Mouse (Mus musculus) liver, embryonic 14.5 days (tissue): ENCODE measurements around the gene Maml3. TPM values are rescaled to one million over a fixed set of nuclear protein-coding genes. Genes with fewer than 3 reads are reported as not detected.

Source experiments
- ATAC-seq: fragments of 200-750 bp; cut with Nextera tagmentation; 2 replicates; pipeline ENCODE4 v1.8.0; 2017; ENCODE audit warnings: moderate number of reproducible peaks, mild to moderate bottlenecking, moderate library complexity; ENCODE audit not compliant: insufficient read depth
- DNase-seq, 3 experiments: peaks; one replicate each; pipeline ENCODE4 v3.0.0-alpha.2; 2012 to 2013; ENCODE audit warnings: low read depth in 3 of 3, low spot score in 3 of 3
- H3K27ac ChIP-seq: fragments of 300-500 bp; sonication (generic); 2 replicates; pipeline ENCODE4 v1.5.1; 2014; ENCODE audit warnings: moderate library complexity, mild to moderate bottlenecking, control low read depth, inconsistent platforms
- H3K27me3 ChIP-seq: fragments of 300-500 bp; sonication (generic); 2 replicates; pipeline ENCODE4 v1.6.1; 2014; ENCODE audit warnings: mild to moderate bottlenecking, low read length, moderate library complexity; ENCODE audit not compliant: control insufficient read depth, insufficient read depth
- H3K36me3 ChIP-seq: fragments of 300-500 bp; sonication (generic); replicated peaks from 2 replicates; pipeline ENCODE4 v1.6.1; 2014; ENCODE audit warnings: low read depth; ENCODE audit not compliant: control insufficient read depth, insufficient read depth
- H3K4me1 ChIP-seq, 2 experiments: fragments of 200-500 bp in 1 of 2; fragments of 300-500 bp in 1 of 2; sonication (generic) in 1 of 2; replicated peaks; 2 replicates each; pipeline ENCODE4 v1.6.1; 2012 to 2014; ENCODE audit warnings: antibody characterized with exemption in 1 of 2, inconsistent platforms in 1 of 2, low read length in 1 of 2; ENCODE audit not compliant: control insufficient read depth in 2 of 2, insufficient read depth in 2 of 2
- H3K4me2 ChIP-seq: fragments of 300-500 bp; sonication (generic); 2 replicates; pipeline ENCODE4 v1.6.1; 2014; ENCODE audit warnings: low read depth, mild to moderate bottlenecking, control low read depth, moderate library complexity
- H3K4me3 ChIP-seq, 2 experiments: fragments of 200-500 bp in 1 of 2; fragments of 300-500 bp in 1 of 2; sonication (generic) in 1 of 2; 2 replicates each; pipeline ENCODE4 v1.5.1; 2012 to 2014; ENCODE audit warnings: low read depth in 2 of 2, low read length in 2 of 2, mild to moderate bottlenecking in 2 of 2, control low read depth in 1 of 2, inconsistent platforms in 1 of 2, moderate library complexity in 1 of 2; ENCODE audit not compliant: insufficient read depth in 1 of 2
- H3K9ac ChIP-seq: fragments of 300-500 bp; sonication (generic); replicated peaks from 2 replicates; pipeline ENCODE4 v1.6.1; 2014; ENCODE audit warnings: mild to moderate bottlenecking, control low read depth, moderate library complexity
- H3K9me3 ChIP-seq: fragments of 300-500 bp; sonication (generic); 2 replicates; pipeline ENCODE4 v1.6.1; 2016; ENCODE audit warnings: low read length, mixed read lengths; ENCODE audit not compliant: control insufficient read depth
- CTCF ChIP-seq: IDR thresholded peaks from 2 replicates; pipeline ENCODE4 v1.5.1; 2016; ENCODE audit warnings: antibody characterized with exemption, low read depth, control low read depth
- EP300 ChIP-seq: IDR thresholded peaks from 2 replicates; pipeline ENCODE4 v1.6.1; 2016; ENCODE audit warnings: antibody characterized with exemption, low read depth
- WGBS: fragments of 180-500 bp; shearing (Covaris S2); extraction: QIAGEN DNeasy Blood & Tissue Kit; methylation state at CpG from one replicate; pipeline ENCODE4 v1.1.7; 2014; ENCODE audit not compliant: insufficient replicate concordance; 5-methylcytosine and 5-hydroxymethylcytosine counted together
- polyA plus RNA-seq, 2 experiments: library from polyadenylated mRNA; depleted of rRNA in 1 of 2; stranded (reverse) in 1 of 2; unstranded in 1 of 2; fragments of >200 nt; fragmentation: Nextera tagmentation in 1 of 2; extraction: Ambion mirVana in 1 of 2; gene quantifications; 2 replicates each; pipeline versions ENCODE4 v1.2.1 to v1.2.3; 2012 to 2014

The Maml3 gene
- polyA plus RNA-seq, 2 experiments = 0.57 to 0.71 TPM

DNA sequence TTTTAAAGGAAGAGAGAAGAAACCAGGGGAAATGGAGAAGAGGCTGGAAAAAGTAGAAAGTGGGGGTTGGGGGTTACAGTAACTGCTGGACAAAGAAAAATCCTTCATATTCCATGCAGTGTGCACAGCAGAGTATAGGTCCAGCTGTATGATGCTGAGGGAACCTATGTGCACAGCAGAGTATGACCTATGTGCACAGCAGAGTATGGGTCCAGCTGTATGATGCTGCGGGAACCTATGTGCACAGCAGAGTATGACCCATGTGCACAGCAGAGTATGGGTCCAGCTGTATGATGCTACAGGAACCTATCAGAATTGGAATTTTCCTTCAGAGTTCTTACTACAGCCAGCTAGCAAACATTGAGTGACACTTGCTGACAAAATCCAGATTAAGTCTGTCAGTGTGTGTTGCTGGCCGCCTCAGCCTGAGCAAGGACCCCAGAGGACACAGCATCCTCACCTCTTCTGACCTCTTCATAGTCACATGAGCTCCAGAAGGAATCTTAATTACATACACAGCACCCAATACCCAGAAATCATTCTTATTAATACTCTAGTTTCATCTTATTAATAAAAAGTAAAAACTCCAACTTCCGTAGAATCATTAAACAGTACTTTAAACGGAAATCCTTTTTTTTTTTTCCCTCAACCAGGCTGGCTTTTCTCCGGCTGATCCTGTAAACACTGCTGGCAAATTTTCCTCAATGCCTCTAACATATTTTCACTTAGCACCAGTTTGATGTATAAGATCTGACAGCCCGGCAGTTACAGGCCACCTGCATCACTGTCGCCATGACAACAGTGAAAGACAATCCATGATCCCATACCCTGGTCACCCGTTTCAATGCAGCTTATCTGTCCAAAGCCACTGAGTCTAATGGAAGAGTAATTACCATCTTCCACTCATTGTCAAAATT is 43.1 kb downstream of the Maml3 start:
- Histone ChIP-seq H3K4me1 (peaks cover 0 to 6% of the 10 kb centered on the region in 2 experiments; a peak in 2 of 4 replicates), H3K9ac (no peak overlapping the region), H3K27me3 (no peaks in the 10 kb centered on the region), H3K36me3 (no peaks in the 10 kb centered on the region), H3K9me3 (no peaks in the 10 kb centered on the region), H3K4me2 (no peak overlapping the region), H3K27ac (no peak overlapping the region), H3K4me3 (no peak overlapping the region)
- DNase-seq = no peak
- TF ChIP-seq EP300 (no peak), CTCF (no peak)
- no peak for ATAC-seq
- WGBS = 65% methylated on average over 8 of the region's 8 CpGs

DNA sequence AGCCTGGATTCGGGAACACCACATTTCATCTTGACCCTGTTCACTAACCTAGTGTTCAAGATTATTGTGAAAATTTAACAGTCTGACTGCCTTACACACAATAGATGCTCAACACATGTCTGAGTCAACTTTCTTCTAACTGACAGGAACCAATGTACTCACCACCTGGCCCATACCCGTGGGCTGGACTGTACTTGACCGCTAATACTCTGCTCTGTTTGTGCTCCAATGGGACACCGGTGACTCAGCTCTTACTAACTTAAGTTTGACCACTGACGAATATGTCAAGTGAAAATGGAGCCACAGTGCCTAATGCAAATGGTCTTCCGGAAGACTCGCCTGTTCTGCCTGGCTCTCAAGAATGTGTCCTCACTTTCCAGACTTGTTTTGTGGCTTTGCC is 44.0 kb downstream of the Maml3 start:
- Histone ChIP-seq H3K4me2 (no peak overlapping the region), H3K9ac (no peak overlapping the region), H3K4me3 (no peak overlapping the region), H3K27ac (no peak overlapping the region), H3K27me3 (no peaks in the 10 kb centered on the region), H3K4me1 (no peaks in the 10 kb centered on the region), H3K9me3 (no peaks in the 10 kb centered on the region), H3K36me3 (no peaks in the 10 kb centered on the region)
- 69% methylated on average over 7 of the region's 7 CpGs for WGBS
- no peak for TF ChIP-seq CTCF
- TF ChIP-seq EP300 = no peak
- DNase-seq = no peak
- ATAC-seq = no peak

DNA sequence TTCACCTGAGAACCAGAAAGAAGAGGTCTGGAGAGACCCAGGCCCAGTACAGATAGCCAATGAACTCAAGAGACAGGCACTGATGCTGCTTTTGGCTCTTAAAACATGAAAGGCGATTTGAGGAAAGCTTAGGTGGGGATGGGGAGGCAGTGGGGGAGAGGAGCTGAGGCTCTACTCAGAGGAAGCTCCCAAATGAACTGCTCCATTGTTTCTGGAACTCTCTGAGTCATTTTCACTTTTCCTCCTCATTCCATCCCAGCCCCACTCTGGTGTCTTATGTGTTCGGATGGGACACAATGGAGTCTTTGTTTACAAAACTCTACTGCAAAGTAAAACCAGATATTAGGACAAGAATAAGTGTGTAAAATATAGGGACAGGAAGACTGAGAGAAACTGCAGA is 53.1 kb downstream of the Maml3 start:
- H3K4me1 ChIP-seq = peaks cover 0 to 8% of the 10 kb centered on the region in 2 experiments; a peak in 2 of 4 replicates

DNA sequence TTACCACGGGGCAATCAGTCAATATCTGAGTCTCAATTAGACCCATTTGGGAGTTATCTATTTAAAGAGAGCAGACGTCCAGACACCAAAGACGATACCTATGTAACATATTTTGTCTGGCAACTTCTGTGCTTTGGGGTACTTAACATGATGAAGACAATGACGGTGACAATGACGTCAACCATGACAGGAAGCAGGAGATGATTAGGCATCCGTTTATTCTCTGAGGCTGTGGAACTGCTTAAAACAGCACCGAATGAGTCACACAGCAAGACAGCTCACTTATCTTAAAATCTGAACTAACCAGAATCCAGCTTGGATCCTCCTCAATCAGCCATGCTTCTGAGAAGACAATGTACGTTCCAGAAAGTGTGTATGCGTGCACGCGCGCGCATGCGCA is 56.8 kb downstream of the Maml3 start:
- TF ChIP-seq CTCF (no peak), EP300 (no peak)
- 51% methylated on average over 14 of the region's 14 CpGs for WGBS

More for the DNA sequence above, 53.1 kb downstream of the Maml3 start:
- Histone ChIP-seq H3K36me3 (no peaks in the 10 kb centered on the region), H3K4me2 (no peak overlapping the region), H3K9ac (no peak overlapping the region), H3K9me3 (no peaks in the 10 kb centered on the region), H3K4me3 (no peak overlapping the region), H3K27me3 (no peaks in the 10 kb centered on the region), H3K27ac (no peak overlapping the region)
- 52% methylated on average over 2 of the region's 2 CpGs for WGBS
- DNase-seq (no peak), ATAC-seq (no peak)
- TF ChIP-seq EP300 (no peak), CTCF (no peak)

DNA sequence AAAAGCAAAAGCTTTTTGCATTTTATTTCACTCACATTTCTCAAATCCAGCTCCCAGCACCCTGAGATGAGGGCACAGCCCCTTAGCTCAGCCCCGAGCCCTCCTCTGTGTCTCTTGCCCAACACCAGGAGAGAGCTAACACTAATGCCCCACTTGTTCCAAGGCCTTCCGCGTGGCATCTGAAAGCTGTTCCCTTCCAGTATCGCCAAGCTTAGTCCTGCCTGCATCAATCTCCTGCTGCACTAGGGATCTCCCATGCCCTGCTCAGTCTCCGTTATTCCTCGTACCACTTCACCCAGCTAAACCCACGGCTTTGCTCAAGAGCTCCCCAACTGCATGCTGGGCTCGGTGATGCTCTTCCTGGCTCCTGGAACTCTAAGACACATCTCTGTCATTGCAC is 57.3 kb downstream of the Maml3 start:
- no peaks in the 10 kb centered on the region for H3K36me3 ChIP-seq
- no peak for ATAC-seq
- TF ChIP-seq EP300 (no peak), CTCF (no peak)
- DNase-seq = no peak
- H3K27ac ChIP-seq = no peak overlapping the region
- H3K4me2 ChIP-seq = peak overlapping the region; percentile 53; the same call in 1 of the 2 replicates
- 74% methylated on average over 8 of the region's 8 CpGs for WGBS
- H3K9me3 ChIP-seq = no peaks in the 10 kb centered on the region
- H3K9ac ChIP-seq = no peak overlapping the region
- H3K4me1 ChIP-seq = peaks cover 5 to 35% of the 10 kb centered on the region in 2 experiments; a peak in 3 of 4 replicates
- no peak overlapping the region for H3K4me3 ChIP-seq
- no peaks in the 10 kb centered on the region for H3K27me3 ChIP-seq

More for the DNA sequence above, 56.8 kb downstream of the Maml3 start:
- ATAC-seq (no peak), DNase-seq (no peak)
- H3K4me1 ChIP-seq = peaks cover 5 to 35% of the 10 kb centered on the region in 2 experiments; a peak in 3 of 4 replicates
- H3K9me3 ChIP-seq = no peaks in the 10 kb centered on the region
- no peak overlapping the region for H3K9ac ChIP-seq
- no peak overlapping the region for H3K4me3 ChIP-seq
- H3K36me3 ChIP-seq = no peaks in the 10 kb centered on the region
- no peak overlapping the region for H3K27ac ChIP-seq
- no peak overlapping the region for H3K4me2 ChIP-seq
- no peaks in the 10 kb centered on the region for H3K27me3 ChIP-seq
